Mouse (Mus musculus) intestine, postnatal 0 days (tissue): ENCODE data around the gene Calhm1. TPM values are rescaled to one million over a fixed set of nuclear protein-coding genes. Genes with fewer than 3 reads are reported as not detected.

Source experiments
- ATAC-seq: fragments of 200-750 bp; cut with Nextera tagmentation; 2 replicates; pipeline ENCODE4 v1.8.0; 2017; ENCODE audit warnings: mild to moderate bottlenecking, moderate TSS enrichment, moderate library complexity
- H3K27ac ChIP-seq: fragments of 300-500 bp; sonication (generic); 2 replicates; pipeline ENCODE4 v1.5.1; 2014; ENCODE audit warnings: mild to moderate bottlenecking, low read depth, low read length, moderate library complexity
- H3K27me3 ChIP-seq: fragments of 300-500 bp; sonication (generic); replicated peaks from 2 replicates; pipeline ENCODE4 v1.6.1; 2014; ENCODE audit warnings: low read length, mixed read lengths; ENCODE audit not compliant: control insufficient read depth, insufficient read depth
- H3K36me3 ChIP-seq: fragments of 300-500 bp; sonication (generic); 2 replicates; pipeline ENCODE4 v1.6.1; 2014; ENCODE audit warnings: mild to moderate bottlenecking, moderate library complexity; ENCODE audit not compliant: control insufficient read depth, insufficient read depth
- H3K4me1 ChIP-seq: fragments of 300-500 bp; sonication (generic); replicated peaks from 2 replicates; pipeline ENCODE4 v1.6.1; 2014; ENCODE audit warnings: antibody characterized with exemption, low read length, mixed read lengths; ENCODE audit not compliant: control insufficient read depth, insufficient read depth
- H3K4me2 ChIP-seq: fragments of 300-500 bp; sonication (generic); replicated peaks from 2 replicates; pipeline ENCODE4 v1.6.1; 2014; ENCODE audit warnings: low read depth, mild to moderate bottlenecking, moderate library complexity
- H3K4me3 ChIP-seq: fragments of 300-500 bp; sonication (generic); 2 replicates; pipeline ENCODE4 v1.5.1; 2014; ENCODE audit warnings: low read depth, low read length
- H3K9ac ChIP-seq: fragments of 300-500 bp; sonication (generic); 2 replicates; pipeline ENCODE4 v1.6.1; 2014; ENCODE audit warnings: mild to moderate bottlenecking, low read depth, low read length
- H3K9me3 ChIP-seq: fragments of 300-500 bp; sonication (generic); 2 replicates; pipeline ENCODE4 v1.6.1; 2016; ENCODE audit warnings: mixed run types; ENCODE audit not compliant: control insufficient read depth
- CTCF ChIP-seq: sonication (generic); IDR thresholded peaks from 2 replicates; pipeline ENCODE4 v1.5.1; 2016; ENCODE audit warnings: low read depth, mild to moderate bottlenecking, control low read depth, antibody characterized with exemption, moderate library complexity
- WGBS: fragments of 180-500 bp; shearing (Covaris S2); extraction: QIAGEN DNeasy Blood & Tissue Kit; methylation state at CpG from one replicate; pipeline ENCODE4 v1.1.7; 2014; 5-methylcytosine and 5-hydroxymethylcytosine counted together
- polyA plus RNA-seq: library from polyadenylated mRNA; unstranded; fragments of >200 nt; fragmentation: Nextera tagmentation; extraction: Ambion mirVana; gene quantifications from 2 replicates; pipeline ENCODE4 v1.2.1, GENCODE M21; 2015

The Calhm1 gene
- polyA plus RNA-seq, 1 experiment from 2014 or later, result not detected

GRCm38 (mm10) chr19:47161669-47162068, 17.6 kb upstream of the Calhm1 start:
- H3K9me3 ChIP-seq, result no peaks in the 10 kb centered on the region
- H3K4me2 ChIP-seq, result no peak overlapping the region
- H3K27ac ChIP-seq, result no peak overlapping the region
- H3K27me3 ChIP-seq, result no peaks in the 10 kb centered on the region
- H3K4me3 ChIP-seq, result no peak overlapping the region
- TF ChIP-seq CTCF, result no peak
- ATAC-seq, result no peak
- WGBS, result 68% methylated on average over 4 of the region's 4 CpGs
- no peaks in the 10 kb centered on the region for H3K36me3 ChIP-seq
- no peak overlapping the region for H3K9ac ChIP-seq
- H3K4me1 ChIP-seq, result no peaks in the 10 kb centered on the region

GRCm38 (mm10) chr19:47157664-47158063, 13.6 kb upstream of the Calhm1 start, which contains the start of gene Calhm3:
TSS of gene Calhm3 (minus strand) at chr19:47157764.
- ATAC-seq, result no peak
- TF ChIP-seq CTCF, result no peak
- H3K36me3 ChIP-seq, result no peaks in the 10 kb centered on the region; the same call in 1 of the 2 replicates
- no peak within 1 kb of the TSS for H3K9ac ChIP-seq
- H3K4me3 ChIP-seq, result no peak within 1 kb of the TSS
- no peaks in the 10 kb centered on the region for H3K4me1 ChIP-seq
- WGBS, result 78% methylated on average over 11 of the region's 11 CpGs
- no peak within 1 kb of the TSS for H3K4me2 ChIP-seq
- H3K9me3 ChIP-seq, result no peaks in the 10 kb centered on the region
- no peaks in the 10 kb centered on the region for H3K27me3 ChIP-seq
- no peak within 1 kb of the TSS for H3K27ac ChIP-seq

GRCm38 (mm10) chr19:47153767-47154166, 9.7 kb upstream of the Calhm1 start:
- 0 out of 2 replicates have a peak, but pooled peaks cover 8% of the 10 kb centered on the region for H3K27me3 ChIP-seq
- 89% methylated on average over 7 of the region's 7 CpGs for WGBS
- H3K36me3 ChIP-seq, result no peaks in the 10 kb centered on the region; the same call in 1 of the 2 replicates
- no peak overlapping the region for H3K4me3 ChIP-seq
- no peaks in the 10 kb centered on the region for H3K9me3 ChIP-seq
- H3K4me1 ChIP-seq, result no peaks in the 10 kb centered on the region
- H3K9ac ChIP-seq, result no peak overlapping the region
- no peak for TF ChIP-seq CTCF
- H3K27ac ChIP-seq, result no peak overlapping the region
- no peak for ATAC-seq
- no peak overlapping the region for H3K4me2 ChIP-seq

- WGBS, result 62% methylated on average over 12 of the region's 12 CpGs
- Histone ChIP-seq H3K4me1 (no peaks in the 10 kb centered on the region), H3K36me3 (no peaks in the 10 kb centered on the region; the same call in 1 of the 2 replicates), H3K9me3 (no peaks in the 10 kb centered on the region), H3K9ac (no peak overlapping the region), H3K27me3 (0 out of 2 replicates have a peak, but pooled peaks cover 8% of the 10 kb centered on the region), H3K27ac (no peak overlapping the region), H3K4me3 (peak overlapping the region; percentile 12; the same call in 1 of the 2 replicates), H3K4me2 (peak overlapping the region; percentile 55)
- ATAC-seq, result no peak
- no peak for TF ChIP-seq CTCF
These were observed 8.0 kb upstream of the Calhm1 start for GRCm38 (mm10) chr19:47152062-47152369.

- no peaks in the 10 kb centered on the region for H3K4me1 ChIP-seq
- H3K4me3 ChIP-seq, result peak overlapping the region; percentile 12; the same call in 1 of the 2 replicates
- TF ChIP-seq CTCF, result no peak
- ATAC-seq, result no peak
- H3K9me3 ChIP-seq, result no peaks in the 10 kb centered on the region
- H3K27me3 ChIP-seq, result 0 out of 2 replicates have a peak, but pooled peaks cover 8% of the 10 kb centered on the region
- no peak overlapping the region for H3K9ac ChIP-seq
- peak overlapping the region; percentile 55 for H3K4me2 ChIP-seq
- no peak overlapping the region for H3K27ac ChIP-seq
- 21% methylated on average over 32 of the region's 32 CpGs for WGBS
- no peaks in the 10 kb centered on the region; the same call in 1 of the 2 replicates for H3K36me3 ChIP-seq
These were observed 7.4 kb upstream of the Calhm1 start for GRCm38 (mm10) chr19:47151332-47152061.

DNA sequence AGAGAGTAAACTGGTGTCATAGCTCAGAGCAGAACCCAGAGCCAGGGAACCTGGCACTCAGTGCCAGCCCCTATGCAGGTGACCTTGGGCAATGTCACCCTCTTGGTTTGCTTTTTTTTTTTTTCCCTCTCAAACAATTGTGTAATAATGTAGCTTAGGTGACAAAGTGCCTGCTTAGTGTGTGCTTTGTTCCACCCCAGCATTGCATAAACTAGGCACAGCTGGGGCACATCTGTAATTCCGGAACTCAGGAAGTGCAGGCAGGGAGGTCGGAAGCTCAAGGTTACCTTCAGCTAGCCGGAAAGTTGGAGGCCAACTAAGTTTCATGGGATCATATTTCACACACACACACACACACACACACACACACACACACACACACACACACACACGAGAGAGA, 5.8 kb upstream of the Calhm1 start:
- Histone ChIP-seq H3K4me2 (no peak overlapping the region), H3K27ac (no peak overlapping the region), H3K9ac (no peak overlapping the region), H3K36me3 (no peaks in the 10 kb centered on the region; the same call in 1 of the 2 replicates), H3K27me3 (0 out of 2 replicates have a peak, but pooled peaks cover 8% of the 10 kb centered on the region), H3K4me3 (no peak overlapping the region), H3K4me1 (no peaks in the 10 kb centered on the region), H3K9me3 (no peaks in the 10 kb centered on the region)
- no peak for ATAC-seq
- WGBS, result 34% methylated on average over 4 of the region's 4 CpGs
- no peak for TF ChIP-seq CTCF
